Mouse (Mus musculus) forebrain, postnatal 0 days (tissue): ENCODE results near the gene Gipc1. TPM values are rescaled to one million over a fixed set of nuclear protein-coding genes. Genes with fewer than 3 reads are reported as not detected.

Experiments used
- ATAC-seq: fragments of 200-750 bp; cut with Nextera tagmentation; 2 replicates; pipeline ENCODE4 v1.8.0; 2017; ENCODE audit warnings: mild to moderate bottlenecking, moderate library complexity
- DNase-seq: peaks from one replicate; pipeline ENCODE4 v3.0.0-alpha.2; 2015
- H3K27ac ChIP-seq: fragments of 300-500 bp; sonication (generic); 2 replicates; pipeline ENCODE4 v1.5.1; 2014; ENCODE audit warnings: low read depth, mild to moderate bottlenecking, antibody characterized with exemption, low read length, moderate library complexity, mixed read lengths
- H3K27me3 ChIP-seq: fragments of 300-500 bp; sonication (generic); 2 replicates; pipeline ENCODE4 v1.6.1; 2014; ENCODE audit warnings: mild to moderate bottlenecking, low read length, mixed read lengths; ENCODE audit not compliant: insufficient read depth
- H3K36me3 ChIP-seq: fragments of 300-500 bp; sonication (generic); 2 replicates; pipeline ENCODE4 v1.6.1; 2014; ENCODE audit warnings: mild to moderate bottlenecking, moderate library complexity; ENCODE audit not compliant: insufficient read depth
- H3K4me1 ChIP-seq: fragments of 300-500 bp; sonication (generic); 2 replicates; pipeline ENCODE4 v1.6.1; 2014; ENCODE audit warnings: antibody characterized with exemption; ENCODE audit not compliant: insufficient read depth
- H3K4me2 ChIP-seq: fragments of 300-500 bp; sonication (generic); 2 replicates; pipeline ENCODE4 v1.6.1; 2014; ENCODE audit warnings: low read depth, mild to moderate bottlenecking, moderate library complexity
- H3K4me3 ChIP-seq: fragments of 300-500 bp; sonication (generic); 2 replicates; pipeline ENCODE4 v1.5.1; 2014; ENCODE audit warnings: low read depth, low read length, mixed read lengths
- H3K9ac ChIP-seq: fragments of 300-500 bp; sonication (generic); 2 replicates; pipeline ENCODE4 v1.6.1; 2014; ENCODE audit warnings: mild to moderate bottlenecking
- H3K9me3 ChIP-seq: fragments of 300-500 bp; sonication (generic); 2 replicates; pipeline ENCODE4 v1.6.1; 2016; ENCODE audit warnings: low read length
- CTCF ChIP-seq: sonication (generic); IDR thresholded peaks from 2 replicates; pipeline ENCODE4 v1.5.1; 2016; ENCODE audit warnings: antibody characterized with exemption, control low read depth, low read depth
- WGBS: fragments of 180-500 bp; shearing (Covaris S2); extraction: QIAGEN DNeasy Blood & Tissue Kit; methylation state at CpG from one replicate; pipeline ENCODE4 v1.1.7; 2014; 5-methylcytosine and 5-hydroxymethylcytosine counted together
- polyA plus RNA-seq: library from polyadenylated mRNA; unstranded; fragments of >200 nt; fragmentation: Nextera tagmentation; extraction: Ambion mirVana; gene quantifications from 2 replicates; pipeline ENCODE4 v1.2.1, GENCODE M21; 2015
- total RNA-seq: library from RNA; depleted of rRNA; stranded (reverse); fragments of >200 nt; gene quantifications from 2 replicates; pipeline ENCODE4 v1.2.3, GENCODE M21; 2014

Gipc1 gene
- total and polyA plus RNA-seq, 2 experiments from 2014 or later: 77.8 to 135 TPM

DNA sequence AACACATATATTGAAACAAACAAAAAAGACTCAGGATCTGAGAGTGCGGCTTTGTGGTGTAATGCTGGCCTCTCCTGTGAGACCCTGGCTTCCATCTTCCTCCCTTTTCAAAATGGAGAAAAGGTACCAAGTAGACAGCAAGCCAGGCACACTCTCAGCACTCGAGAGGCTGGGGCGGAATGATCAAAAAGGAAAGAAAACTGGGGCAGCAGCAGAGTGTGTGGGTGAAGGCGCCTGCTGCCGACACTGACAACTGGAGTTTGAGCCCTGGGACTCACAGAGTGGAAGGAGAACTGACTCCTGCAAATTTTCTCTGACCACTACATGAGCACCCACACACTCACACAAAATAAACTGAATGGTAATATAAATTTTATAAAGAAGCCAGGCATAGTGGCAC, 22.0 kb downstream of the Gipc1 start:
- peaks cover 94% of the 10 kb centered on the region for H3K36me3 ChIP-seq
- no peak for TF ChIP-seq CTCF
- H3K9me3 ChIP-seq: no peaks in the 10 kb centered on the region
- ATAC-seq: no peak
- H3K27me3 ChIP-seq: no peaks in the 10 kb centered on the region
- WGBS: 89% methylated on average over 5 of the region's 5 CpGs
- no peak overlapping the region for H3K27ac ChIP-seq
- H3K4me2 ChIP-seq: no peak overlapping the region
- H3K4me1 ChIP-seq: no peaks in the 10 kb centered on the region
- no peak overlapping the region for H3K4me3 ChIP-seq
- no peak overlapping the region for H3K9ac ChIP-seq
- DNase-seq: no peak

DNA sequence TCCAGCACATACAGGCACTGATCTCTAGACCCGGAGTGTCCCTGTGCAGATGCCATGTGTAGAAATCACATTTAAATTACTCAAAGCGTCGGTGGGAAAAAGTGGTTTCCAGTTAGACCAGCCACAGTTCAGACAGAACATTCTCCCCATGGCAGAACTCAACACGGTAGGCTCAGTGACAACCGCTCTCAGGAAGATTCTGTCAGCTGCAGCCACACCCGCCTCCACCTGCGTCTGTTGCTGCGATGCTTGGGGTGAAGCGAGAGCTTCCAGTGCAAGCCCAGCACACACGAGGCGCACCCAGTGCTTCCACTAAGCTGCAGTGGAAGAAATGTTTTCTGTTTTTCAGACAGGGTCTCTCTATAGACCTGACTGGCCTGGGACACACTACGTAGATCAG, 27.4 kb downstream of the Gipc1 start:
- WGBS: 95% methylated on average over 12 of the region's 12 CpGs
- H3K9ac ChIP-seq: no peak overlapping the region
- H3K4me2 ChIP-seq: no peak overlapping the region
- no peaks in the 10 kb centered on the region for H3K9me3 ChIP-seq
- no peaks in the 10 kb centered on the region for H3K4me1 ChIP-seq
- no peak overlapping the region for H3K27ac ChIP-seq
- peaks cover 92% of the 10 kb centered on the region for H3K36me3 ChIP-seq
- no peak for TF ChIP-seq CTCF
- ATAC-seq (no peak), DNase-seq (no peak)
- no peaks in the 10 kb centered on the region for H3K27me3 ChIP-seq
- H3K4me3 ChIP-seq: no peak overlapping the region

DNA sequence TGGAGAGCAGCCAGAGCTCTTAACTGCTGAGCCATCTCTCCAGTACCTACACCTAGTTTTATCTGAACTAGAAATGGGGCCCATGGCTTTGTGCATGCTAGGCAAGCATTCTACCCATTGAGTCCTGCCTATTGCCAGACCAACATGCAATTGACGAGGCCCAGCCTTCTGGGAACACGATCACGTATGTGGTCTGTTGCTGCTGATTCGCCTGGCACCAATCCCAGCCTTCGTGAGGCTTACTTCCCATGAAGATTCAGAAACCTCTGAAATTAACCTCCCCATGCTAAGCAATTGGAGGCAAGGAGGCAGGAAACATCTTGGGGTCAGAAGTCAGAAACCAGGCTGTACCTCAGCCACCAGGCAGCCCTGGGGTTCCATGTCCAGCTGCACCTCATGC, 28.1 kb downstream of the Gipc1 start:
- H3K36me3 ChIP-seq: peaks cover 89% of the 10 kb centered on the region
- TF ChIP-seq CTCF: no peak

DNA sequence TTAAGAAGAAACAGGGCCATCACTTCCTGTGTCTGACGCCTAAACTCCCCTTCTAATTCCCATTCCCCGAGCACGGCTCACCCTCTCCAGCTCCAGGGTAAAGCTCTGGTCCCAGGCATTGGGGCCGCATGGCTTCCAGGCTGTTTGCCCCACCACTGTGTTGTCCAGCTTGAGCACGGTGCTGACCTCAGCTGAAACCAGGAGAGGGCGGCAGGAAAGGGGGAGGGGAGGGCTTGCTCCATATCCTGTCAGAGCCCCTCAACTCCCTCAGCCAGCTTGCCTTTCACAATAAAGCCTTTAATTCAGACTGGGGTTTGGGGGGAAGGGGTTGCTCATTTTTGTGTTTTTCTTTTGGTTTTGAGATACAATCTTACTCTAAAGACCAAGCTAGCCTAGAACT, 28.6 kb downstream of the Gipc1 start:
- no peak for ATAC-seq
- Histone ChIP-seq H3K27me3 (no peaks in the 10 kb centered on the region), H3K27ac (no peak overlapping the region), H3K4me1 (no peaks in the 10 kb centered on the region), H3K36me3 (peaks cover 86% of the 10 kb centered on the region), H3K9ac (no peak overlapping the region), H3K4me3 (no peak overlapping the region), H3K4me2 (no peak overlapping the region), H3K9me3 (no peaks in the 10 kb centered on the region)
- no peak for TF ChIP-seq CTCF
- DNase-seq: no peak
- WGBS: 42% methylated on average over 6 of the region's 6 CpGs

More for the DNA sequence above, 28.1 kb downstream of the Gipc1 start:
- no peaks in the 10 kb centered on the region for H3K27me3 ChIP-seq
- ATAC-seq (no peak), DNase-seq (no peak)
- H3K4me2 ChIP-seq: no peak overlapping the region
- no peak overlapping the region for H3K9ac ChIP-seq
- WGBS: 69% methylated on average over 5 of the region's 5 CpGs
- H3K9me3 ChIP-seq: no peaks in the 10 kb centered on the region
- H3K4me3 ChIP-seq: no peak overlapping the region
- H3K4me1 ChIP-seq: no peaks in the 10 kb centered on the region
- H3K27ac ChIP-seq: no peak overlapping the region

DNA sequence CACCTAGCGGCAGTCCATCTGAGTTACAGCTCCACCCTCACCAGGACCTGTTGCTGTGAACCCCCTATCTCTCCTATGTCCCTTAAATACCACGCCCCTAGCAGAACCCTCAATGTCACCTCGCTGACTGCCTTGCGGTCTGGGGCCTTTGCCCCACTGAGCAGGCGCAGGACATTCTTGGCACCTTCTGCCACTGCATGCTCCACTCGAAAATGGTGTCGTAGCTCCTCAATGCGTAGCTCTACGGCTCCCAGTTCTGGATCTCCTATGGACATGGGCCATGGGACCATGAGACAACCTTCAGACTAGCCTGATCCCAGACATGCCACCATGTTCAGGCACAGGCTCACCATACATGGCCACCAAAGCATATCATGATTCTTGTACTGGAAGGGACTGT, 32.0 kb downstream of the Gipc1 start:
- no peaks in the 10 kb centered on the region for H3K27me3 ChIP-seq
- H3K4me2 ChIP-seq: no peak overlapping the region
- H3K9ac ChIP-seq: no peak overlapping the region
- peaks cover 75% of the 10 kb centered on the region for H3K36me3 ChIP-seq
- H3K4me3 ChIP-seq: no peak overlapping the region
- DNase-seq (no peak), ATAC-seq (no peak)
- no peaks in the 10 kb centered on the region for H3K9me3 ChIP-seq
- H3K4me1 ChIP-seq: no peaks in the 10 kb centered on the region
- no peak for TF ChIP-seq CTCF
- H3K27ac ChIP-seq: no peak overlapping the region
- WGBS: 97% methylated on average over 9 of the region's 9 CpGs

DNA sequence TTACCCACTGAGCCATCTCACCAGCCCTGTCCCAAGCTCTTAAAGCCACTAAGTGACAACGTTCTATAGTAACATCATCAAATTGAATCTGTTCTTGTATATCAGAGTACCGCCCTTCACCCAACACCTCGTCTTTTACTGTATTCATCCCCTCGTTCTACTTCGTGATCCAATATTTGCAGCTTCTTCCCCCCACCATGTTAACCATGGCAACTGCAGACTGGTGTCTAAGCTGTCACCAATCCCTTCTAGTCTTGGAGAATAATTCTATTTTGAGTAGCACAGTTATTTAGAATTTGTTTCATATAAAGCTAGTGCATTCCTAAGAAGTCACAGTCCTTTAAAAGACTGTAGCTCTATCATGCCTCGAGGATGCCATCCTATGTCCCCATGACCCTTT, 36.8 kb downstream of the Gipc1 start:
- Histone ChIP-seq H3K9me3 (no peaks in the 10 kb centered on the region), H3K4me3 (no peak overlapping the region), H3K9ac (no peak overlapping the region), H3K4me2 (no peak overlapping the region), H3K27ac (no peak overlapping the region), H3K27me3 (no peaks in the 10 kb centered on the region), H3K4me1 (no peaks in the 10 kb centered on the region), H3K36me3 (peaks cover 62% of the 10 kb centered on the region)
- no peak for TF ChIP-seq CTCF
- DNase-seq (no peak), ATAC-seq (peak; percentile 48; the same call in 1 of the 2 replicates)
- WGBS: 87% methylated on average over 6 of the region's 6 CpGs

DNA sequence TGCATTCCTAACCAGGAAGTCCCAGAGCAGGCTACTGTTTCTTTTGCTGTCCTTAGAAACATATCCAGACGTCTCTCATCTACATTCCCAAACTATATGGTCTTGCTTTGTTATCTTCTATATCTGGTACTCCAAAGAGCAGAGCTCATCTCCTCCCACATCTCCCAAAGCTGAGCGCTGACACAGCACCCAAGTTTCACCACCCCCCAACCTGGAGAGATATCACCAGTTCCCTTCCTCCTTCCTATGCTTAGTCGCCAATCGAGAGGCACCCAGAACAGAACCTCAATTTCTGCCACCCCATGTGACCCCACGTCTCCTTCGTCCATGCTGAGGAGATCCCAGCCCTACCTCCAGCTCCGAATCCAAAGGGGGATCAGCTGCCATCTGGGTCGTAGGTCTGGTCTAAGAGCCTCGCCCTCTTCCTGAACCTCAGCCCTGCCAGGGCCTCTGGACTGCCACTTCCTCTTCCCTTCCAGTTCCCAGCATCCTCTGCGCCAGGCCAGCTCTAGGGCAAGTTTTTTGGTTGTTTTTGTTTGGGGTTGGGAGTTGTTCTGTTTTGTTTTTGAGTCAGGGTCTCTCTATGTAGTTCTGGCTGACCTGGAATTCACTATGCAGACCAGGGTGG, 41.2 kb downstream of the Gipc1 start:
- H3K9ac ChIP-seq: no peak overlapping the region
- peaks cover 31% of the 10 kb centered on the region for H3K36me3 ChIP-seq
- H3K4me3 ChIP-seq: no peak overlapping the region
- H3K4me1 ChIP-seq: peaks cover 11% of the 10 kb centered on the region
- WGBS: 89% methylated on average over 10 of the region's 10 CpGs
- H3K9me3 ChIP-seq: no peaks in the 10 kb centered on the region
- no peak for ATAC-seq
- no peak for TF ChIP-seq CTCF
- no peak overlapping the region for H3K4me2 ChIP-seq
- no peak for DNase-seq
- H3K27ac ChIP-seq: no peak overlapping the region
- no peaks in the 10 kb centered on the region for H3K27me3 ChIP-seq
